Mouse (Mus musculus): ENCODE results near the gene Stam2.

Stam2 gene

GRCm38 (mm10) chr2:52720231-52721025 lies 21.7 kb downstream of the Stam2 start:
- DNase-seq = peak in 1 of 2 experiments; percentile 25

GRCm38 (mm10) chr2:52717076-52717475 lies 25.0 kb downstream of the Stam2 start:
- DNase-seq = no peak

GRCm38 (mm10) chr2:52715538-52715937 lies 26.5 kb downstream of the Stam2 start:
- no peak for DNase-seq

- no peak for DNase-seq
Observed at GRCm38 (mm10) chr2:52714111-52714510, 28.0 kb downstream of the Stam2 start.

GRCm38 (mm10) chr2:52710804-52711203 lies 31.3 kb downstream of the Stam2 start:
- no peak for DNase-seq

GRCm38 (mm10) chr2:52709417-52709816 lies 32.7 kb downstream of the Stam2 start:
- no peak for DNase-seq

GRCm38 (mm10) chr2:52701368-52702036 lies 40.6 kb downstream of the Stam2 start:
- no peak for DNase-seq

- no peak for DNase-seq
Observed at GRCm38 (mm10) chr2:52700352-52700751, 41.7 kb downstream of the Stam2 start.

GRCm38 (mm10) chr2:52694604-52695003 lies 47.5 kb downstream of the Stam2 start:
- DNase-seq = no peak

GRCm38 (mm10) chr2:52691745-52692144 lies 50.3 kb downstream of the Stam2 start:
- no peak for DNase-seq

GRCm38 (mm10) chr2:52686601-52687000 lies 55.5 kb downstream of the Stam2 start:
- peak; percentile 18 to 66 for DNase-seq

- no peak for DNase-seq
Observed at GRCm38 (mm10) chr2:52677589-52677988, 64.5 kb downstream of the Stam2 start.

- DNase-seq = no peak
Observed at GRCm38 (mm10) chr2:52676913-52677303, 65.2 kb downstream of the Stam2 start.

GRCm38 (mm10) chr2:52676023-52676912 lies 65.8 kb downstream of the Stam2 start, which contains the start of gene Cacnb4:
Cacnb4 (minus strand) TSS chr2:52676831.
- peak; percentile 45 to 65 for DNase-seq

GRCm38 (mm10) chr2:52675278-52675987 lies 66.6 kb downstream of the Stam2 start:
- peak in 1 of 2 experiments; percentile 7 for DNase-seq

GRCm38 (mm10) chr2:52674886-52675277 lies 67.2 kb downstream of the Stam2 start:
- DNase-seq = peak; percentile 8 to 38

- DNase-seq = no peak
Observed at GRCm38 (mm10) chr2:52673172-52673571, 68.9 kb downstream of the Stam2 start.

GRCm38 (mm10) chr2:52670733-52671132 lies 71.3 kb downstream of the Stam2 start:
- no peak for DNase-seq

- no peak for DNase-seq
Observed at GRCm38 (mm10) chr2:52668480-52668879, 73.6 kb downstream of the Stam2 start.

GRCm38 (mm10) chr2:52656722-52657121 lies 85.4 kb downstream of the Stam2 start:
- DNase-seq = no peak

GRCm38 (mm10) chr2:52654541-52654940 lies 87.5 kb downstream of the Stam2 start:
- no peak for DNase-seq

GRCm38 (mm10) chr2:52651547-52651946 lies 90.5 kb downstream of the Stam2 start:
- no peak for DNase-seq
